Comparison of ENCODE assay signal across 16 mouse cellular contexts in genomic region chr9:121968258-121968657, GRCm38 (mm10). TPM values are rescaled to one million over a fixed set of nuclear protein-coding genes. Genes with fewer than 3 reads are reported as not detected.
DNase-seq lines count a peak whose midpoint lies in the region; ATAC-seq and TF ChIP-seq lines count a peak whose summit lies in the region.
"Had no signal": no experiment of that assay in that cellular context is flagged by ENCODE, and none has a peak within 500 bp of the region (broad histone marks: within the 10 kb centered on the region; RNA-seq: fewer than 3 reads in every experiment).

No protein-coding gene starts in this region.

- H3K4me1 ChIP-seq in kidney, embryonic 14.5 days (ENCODE audit: control insufficient read depth, insufficient read depth, low read length), result no peaks in the 10 kb centered on the region
- no peaks in the 10 kb centered on the region for H3K4me1 ChIP-seq in lung, postnatal 0 days (ENCODE audit: insufficient read depth, low read depth, low read length)
- H3K4me1 ChIP-seq: forebrain, embryonic 13.5 days; liver, embryonic 12.5 days; neural tube, embryonic 13.5 days had no signal

- no peaks in the 10 kb centered on the region for H3K27me3 ChIP-seq in kidney, embryonic 14.5 days (ENCODE audit: control insufficient read depth, insufficient read depth, low read length)
- no peaks in the 10 kb centered on the region for H3K27me3 ChIP-seq in lung, postnatal 0 days (replicated peaks; ENCODE audit: insufficient read depth, low read length)
- H3K27me3 ChIP-seq: forebrain, embryonic 13.5 days; liver, embryonic 12.5 days; neural tube, embryonic 13.5 days had no signal

- H3K9me3 ChIP-seq in kidney, embryonic 14.5 days (ENCODE audit: control insufficient read depth, low read length), result no peaks in the 10 kb centered on the region
- no peaks in the 10 kb centered on the region for H3K9me3 ChIP-seq in lung, postnatal 0 days (ENCODE audit: low read length)
- H3K9me3 ChIP-seq: forebrain, embryonic 13.5 days; liver, embryonic 12.5 days; neural tube, embryonic 13.5 days had no signal

- H3K36me3 ChIP-seq in kidney, embryonic 14.5 days (ENCODE audit: control insufficient read depth, insufficient read depth, low read length), result no peaks in the 10 kb centered on the region
- no peaks in the 10 kb centered on the region for H3K36me3 ChIP-seq in lung, postnatal 0 days (ENCODE audit: insufficient read depth, low read length)
- H3K36me3 ChIP-seq: liver, embryonic 12.5 days; neural tube, embryonic 13.5 days had no signal

- no peak overlapping the region for H3K4me3 ChIP-seq in kidney, embryonic 14.5 days (ENCODE audit: low read length)
- H3K4me3 ChIP-seq in lung, postnatal 0 days (ENCODE audit: low read depth, low read length), result no peak overlapping the region
- H3K4me3 ChIP-seq: forebrain, embryonic 13.5 days; liver, embryonic 12.5 days; neural tube, embryonic 13.5 days had no signal

- no peak for TF ChIP-seq EP300 in lung, postnatal 0 days (IDR thresholded peaks at IDR 0.05)

- no peak for ATAC-seq in kidney, embryonic 14.5 days (ENCODE audit: low FRiP score, low TSS enrichment)
- ATAC-seq in lung, postnatal 0 days, result peak; percentile 70
- ATAC-seq: forebrain, embryonic 13.5 days; intestine, postnatal 0 days; liver, embryonic 12.5 days had no signal

- no peak overlapping the region for H3K4me2 ChIP-seq in kidney, embryonic 14.5 days (replicated peaks; ENCODE audit: low read depth, low read length)
- no peak overlapping the region for H3K4me2 ChIP-seq in lung, postnatal 0 days (replicated peaks; ENCODE audit: low read depth, low read length)
- H3K4me2 ChIP-seq: forebrain, embryonic 13.5 days; liver, embryonic 12.5 days; midbrain, embryonic 11.5 days; neural tube, embryonic 13.5 days had no signal

- DNase-seq in kidney, adult 11 months, result peak; percentile 25
- DNase-seq in 3T3-L1 (ENCODE audit: low read depth, low spot score) (peak; percentile 43), adipocyte (ENCODE audit: low spot score) (peak; percentile 36)
- DNase-seq in lung, postnatal 0 days (ENCODE audit: low spot score), result peak; percentile 59
- DNase-seq in layer of hippocampus, postnatal 10 days (ENCODE audit: low spot score in 2 of 2), result no peak
- no peak for DNase-seq in layer of hippocampus, adult 18-20 months (ENCODE audit: low spot score in 2 of 2)
- DNase-seq: cerebellum, adult 9-10 months; thymus, postnatal 4 days had no signal

- no peak overlapping the region for H3K9ac ChIP-seq in kidney, embryonic 14.5 days (ENCODE audit: low read depth, low read length)
- no peak overlapping the region for H3K9ac ChIP-seq in lung, postnatal 0 days (replicated peaks; ENCODE audit: low read depth)
- H3K9ac ChIP-seq: forebrain, embryonic 13.5 days; liver, embryonic 12.5 days; neural tube, embryonic 13.5 days had no signal

- WGBS in kidney, embryonic 14.5 days, result 92% methylated on average over 5 of the region's 5 CpGs
- 35% methylated on average over 5 of the region's 5 CpGs for WGBS in lung, postnatal 0 days

- H3K27ac ChIP-seq in kidney, embryonic 14.5 days (ENCODE audit: low read depth, low read length), result no peak overlapping the region
- no peak overlapping the region for H3K27ac ChIP-seq in lung, postnatal 0 days (ENCODE audit: low read length)
- H3K27ac ChIP-seq: forebrain, embryonic 13.5 days; liver, embryonic 12.5 days; neural tube, embryonic 13.5 days had no signal

- no peak for TF ChIP-seq CTCF in lung, postnatal 0 days (IDR thresholded peaks at IDR 0.05)

RNA-seq across cellular contexts. Expression of gene Fam198a, which starts 17.5 kb away (rescaled TPM):
- 0.73 and 1.0 TPM in 2 replicates for polyA plus RNA-seq in kidney, embryonic 14.5 days (2014; fragmentation: Nextera tagmentation; extraction: Ambion mirVana)
- 1.6 and 3.0 TPM in 2 replicates for polyA plus RNA-seq in lung, postnatal 0 days (2015; fragmentation: Nextera tagmentation; extraction: Ambion mirVana)
- total RNA-seq in layer of hippocampus, postnatal 10 days (2021), result 1 to 10 TPM; 3.1 to 4.2 TPM
- total RNA-seq in layer of hippocampus, adult 18-20 months (2021), result 1 to 10 TPM; 6.7 to 7.2 TPM

RNA-seq across cellular contexts. Expression of gene Pomgnt2, which starts 28.7 kb away (rescaled TPM):
- 8.6 and 11.6 TPM in 2 replicates for polyA plus RNA-seq in kidney, embryonic 14.5 days (2014; fragmentation: Nextera tagmentation; extraction: Ambion mirVana)
- 4.3 and 5.6 TPM in 2 replicates for polyA plus RNA-seq in lung, postnatal 0 days (2015; fragmentation: Nextera tagmentation; extraction: Ambion mirVana)
- 10 to 100 TPM; 41.6 to 42.9 TPM for total RNA-seq in layer of hippocampus, postnatal 10 days (2021)
- 10 to 100 TPM; 45.4 to 45.5 TPM for total RNA-seq in layer of hippocampus, adult 18-20 months (2021)

RNA-seq across cellular contexts. Expression of gene Cyp8b1, which starts 52.2 kb away (rescaled TPM):
- polyA plus RNA-seq in kidney, embryonic 14.5 days (2014; fragmentation: Nextera tagmentation; extraction: Ambion mirVana), result not detected in 2 replicates
- polyA plus RNA-seq in lung, postnatal 0 days (2015; fragmentation: Nextera tagmentation; extraction: Ambion mirVana), result 0.10 and 0.18 TPM in 2 replicates
- total RNA-seq in layer of hippocampus, postnatal 10 days (2021), result not detected
- not detected for total RNA-seq in layer of hippocampus, adult 18-20 months (2021)
- total RNA-seq: heart, postnatal 25 days; left cerebral cortex, adult 18-20 months had no signal
- polyA plus RNA-seq: forebrain, embryonic 13.5 days; midbrain, embryonic 11.5 days; neural tube, embryonic 13.5 days had no signal

Comparison
In these comparisons a context has a peak if more than half of its experiments do, and no peak if none do; other contexts are left out.
1. DNase-seq: peak in kidney, adult 11 months (single experiment), 3T3-L1 (single experiment), adipocyte (single experiment) and lung, postnatal 0 days (single experiment); none in layer of hippocampus, postnatal 10 days (0 of 2) and layer of hippocampus, adult 18-20 months (0 of 2).